Mouse (Mus musculus) lung, postnatal 0 days (tissue): Measurements from ENCODE around the gene Tm7sf3. TPM values are rescaled to one million over a fixed set of nuclear protein-coding genes. Genes with fewer than 3 reads are reported as not detected.
A peak's percentile ranks its signal among the peaks of the same experiment; 100 is the strongest.

Experiments used
- ATAC-seq: fragments of 200-750 bp; cut with Nextera tagmentation; 2 replicates; pipeline ENCODE4 v1.8.0; 2017; ENCODE audit warnings: moderate library complexity
- DNase-seq: peaks from one replicate; pipeline ENCODE4 v3.0.0-alpha.2; 2016; ENCODE audit warnings: low spot score
- H3K27ac ChIP-seq: fragments of 300-500 bp; sonication (generic); 2 replicates; pipeline ENCODE4 v1.5.1; 2014; ENCODE audit warnings: antibody characterized with exemption, mild to moderate bottlenecking, low read length, mixed read lengths
- H3K27me3 ChIP-seq: fragments of 300-500 bp; sonication (generic); replicated peaks from 2 replicates; pipeline ENCODE4 v1.6.1; 2014; ENCODE audit warnings: low read length, mixed read lengths; ENCODE audit not compliant: insufficient read depth
- H3K36me3 ChIP-seq: fragments of 300-500 bp; sonication (generic); 2 replicates; pipeline ENCODE4 v1.6.1; 2014; ENCODE audit warnings: low read length, mixed read lengths; ENCODE audit not compliant: insufficient read depth
- H3K4me1 ChIP-seq: fragments of 300-500 bp; sonication (generic); 2 replicates; pipeline ENCODE4 v1.6.1; 2014; ENCODE audit warnings: antibody characterized with exemption, low read depth, low read length, mixed read lengths; ENCODE audit not compliant: insufficient read depth
- H3K4me2 ChIP-seq: fragments of 300-500 bp; sonication (generic); replicated peaks from 2 replicates; pipeline ENCODE4 v1.6.1; 2014; ENCODE audit warnings: low read depth, mild to moderate bottlenecking, low read length, moderate library complexity, mixed read lengths
- H3K4me3 ChIP-seq: fragments of 300-500 bp; sonication (generic); 2 replicates; pipeline ENCODE4 v1.5.1; 2014; ENCODE audit warnings: low read depth, low read length
- H3K9ac ChIP-seq: fragments of 300-500 bp; sonication (generic); replicated peaks from 2 replicates; pipeline ENCODE4 v1.6.1; 2014; ENCODE audit warnings: low read depth, mild to moderate bottlenecking
- H3K9me3 ChIP-seq: fragments of 300-500 bp; sonication (generic); 2 replicates; pipeline ENCODE4 v1.6.1; 2016; ENCODE audit warnings: low read length, mixed read lengths
- CTCF ChIP-seq: IDR thresholded peaks from 2 replicates; pipeline ENCODE4 v1.5.1; 2016; ENCODE audit warnings: antibody characterized with exemption, mild to moderate bottlenecking
- EP300 ChIP-seq: IDR thresholded peaks from 2 replicates; pipeline ENCODE4 v1.6.1; 2016; ENCODE audit warnings: antibody characterized with exemption, mild to moderate bottlenecking, control low read depth
- WGBS: fragments of 180-500 bp; shearing (Covaris S2); extraction: QIAGEN DNeasy Blood & Tissue Kit; methylation state at CpG from one replicate; pipeline ENCODE4 v1.1.7; 2014; 5-methylcytosine and 5-hydroxymethylcytosine counted together
- polyA plus RNA-seq: library from polyadenylated mRNA; unstranded; fragments of >200 nt; fragmentation: Nextera tagmentation; extraction: Ambion mirVana; gene quantifications from 2 replicates; pipeline ENCODE4 v1.2.1, GENCODE M21; 2015

The Tm7sf3 gene
- polyA plus RNA-seq, result 20.0 and 21.7 TPM in 2 replicates

DNA sequence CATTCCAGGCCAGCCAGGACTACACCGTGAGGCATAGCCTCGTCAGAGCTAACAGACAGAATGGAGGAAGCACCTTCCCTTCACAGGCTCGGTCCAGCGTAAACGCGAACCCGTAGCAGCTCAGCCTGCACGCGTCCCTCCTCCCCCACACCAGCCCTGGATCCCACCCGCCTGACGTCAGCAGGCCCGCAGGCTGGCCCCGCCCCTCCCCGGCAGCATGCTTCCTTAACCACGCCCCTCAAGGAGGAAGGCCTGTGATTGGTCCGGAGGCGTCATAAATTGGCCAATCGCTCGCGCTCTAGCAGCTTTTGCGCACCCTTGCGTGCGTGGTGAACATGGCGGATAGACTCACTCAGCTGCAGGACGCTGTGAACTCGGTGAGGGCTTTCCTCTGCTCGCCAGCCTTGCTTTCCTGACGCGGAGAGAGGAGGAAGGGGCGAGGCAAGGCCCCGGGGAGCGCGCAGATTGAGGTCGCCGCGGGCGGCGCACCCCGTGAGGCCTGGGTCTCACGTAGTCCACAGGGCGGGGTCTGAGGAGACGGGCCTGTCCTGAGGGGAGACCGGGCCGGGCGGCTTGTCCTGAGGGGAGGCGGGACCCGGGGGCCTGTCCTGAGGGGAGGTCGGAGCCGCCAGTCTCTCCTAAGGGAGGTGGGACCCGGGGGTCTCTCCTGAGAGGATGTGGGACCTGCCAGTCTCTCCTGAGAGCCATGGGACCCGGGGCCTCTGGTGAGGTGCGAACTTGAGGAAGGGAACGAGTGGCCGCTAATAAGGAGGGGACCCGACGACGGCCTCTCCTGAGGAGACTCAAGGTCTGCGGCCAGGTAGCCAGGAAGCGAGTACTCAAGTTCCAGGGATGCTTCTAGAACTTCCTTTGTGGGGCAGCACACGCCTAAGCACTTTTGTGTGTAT lies at the start of gene Tm7sf3, which contains the start of gene Med21:
Tm7sf3 (minus strand) TSS at position 549 of the 908 bp plus-strand sequence.
Med21 (plus strand) TSS at position 272 of the 908 bp plus-strand sequence.
- Histone ChIP-seq H3K36me3 (no peaks in the 10 kb centered on the region), H3K9ac (peak within 1 kb of the TSS; percentile 85), H3K27ac (peak within 1 kb of the TSS; percentile 94), H3K4me2 (peak within 1 kb of the TSS; percentile 79), H3K4me1 (peaks cover 7% of the 10 kb centered on the region; the same call in 1 of the 2 replicates), H3K27me3 (no peaks in the 10 kb centered on the region), H3K4me3 (peak within 1 kb of the TSS; percentile 87), H3K9me3 (no peaks in the 10 kb centered on the region)
- 2% methylated on average over 58 of the region's 60 CpGs for WGBS
- DNase-seq (peak; percentile 99), ATAC-seq (peak; percentile 98)
- peak; percentile 57 for TF ChIP-seq CTCF
- no peak for TF ChIP-seq EP300

- 78% methylated on average over 5 of the region's 5 CpGs for WGBS
- ATAC-seq, result no peak
Observed at GRCm38 (mm10) chr6:146688861-146689260, 46.2 kb upstream of the Tm7sf3 start.

DNA sequence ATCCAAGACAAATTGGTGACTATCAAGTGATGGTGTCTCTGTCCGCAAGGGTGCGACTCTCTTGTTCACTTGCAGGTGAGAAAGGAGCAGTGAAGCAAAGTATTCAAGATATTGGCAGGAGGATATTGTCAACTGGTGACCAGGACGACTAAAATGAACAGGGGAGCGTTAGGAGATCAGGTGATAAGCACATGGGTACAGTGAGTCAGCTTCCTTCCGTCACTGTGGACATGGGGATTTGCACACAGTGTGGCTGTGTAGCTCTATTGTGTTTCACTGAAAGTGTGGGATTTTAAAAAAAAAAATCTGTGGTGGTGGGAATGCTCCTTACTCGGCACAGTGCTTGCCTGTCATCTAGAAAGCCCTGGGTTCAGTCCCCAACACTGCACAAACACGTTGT lies 45.4 kb upstream of the Tm7sf3 start:
- Histone ChIP-seq H3K4me2 (no peak overlapping the region), H3K36me3 (no peaks in the 10 kb centered on the region), H3K4me1 (no peaks in the 10 kb centered on the region), H3K27ac (no peak overlapping the region), H3K9ac (no peak overlapping the region), H3K4me3 (no peak overlapping the region), H3K9me3 (no peaks in the 10 kb centered on the region), H3K27me3 (no peaks in the 10 kb centered on the region)
- WGBS, result 83% methylated on average over 7 of the region's 7 CpGs
- TF ChIP-seq EP300, result no peak
- TF ChIP-seq CTCF, result no peak
- no peak for DNase-seq
- ATAC-seq, result no peak

More at GRCm38 (mm10) chr6:146688861-146689260, 46.2 kb upstream of the Tm7sf3 start:
- H3K27me3 ChIP-seq, result no peaks in the 10 kb centered on the region
- no peaks in the 10 kb centered on the region for H3K9me3 ChIP-seq
- no peak overlapping the region for H3K4me2 ChIP-seq
- DNase-seq, result no peak
- no peak overlapping the region for H3K4me3 ChIP-seq
- H3K9ac ChIP-seq, result no peak overlapping the region
- no peaks in the 10 kb centered on the region for H3K36me3 ChIP-seq
- H3K27ac ChIP-seq, result no peak overlapping the region
- TF ChIP-seq EP300 (no peak), CTCF (no peak)
- no peaks in the 10 kb centered on the region for H3K4me1 ChIP-seq

GRCm38 (mm10) chr6:146686463-146687196 lies 44.0 kb upstream of the Tm7sf3 start:
- TF ChIP-seq CTCF, result no peak
- TF ChIP-seq EP300, result no peak
- H3K9ac ChIP-seq, result no peak overlapping the region
- peak; percentile 20 for ATAC-seq

GRCm38 (mm10) chr6:146685781-146686308 lies 43.2 kb upstream of the Tm7sf3 start:
- Histone ChIP-seq H3K4me2 (no peak overlapping the region; the same call in 1 of the 2 replicates), H3K27me3 (no peaks in the 10 kb centered on the region), H3K4me1 (no peaks in the 10 kb centered on the region), H3K9me3 (no peaks in the 10 kb centered on the region), H3K36me3 (no peaks in the 10 kb centered on the region), H3K9ac (no peak overlapping the region), H3K27ac (peak overlapping the region; percentile 12; the same call in 1 of the 2 replicates), H3K4me3 (no peak overlapping the region)
- 31% methylated on average over 17 of the region's 17 CpGs for WGBS
- DNase-seq (peak; percentile 91), ATAC-seq (peak; percentile 93)
- TF ChIP-seq EP300, result peak; percentile 33; the same call in 1 of the 2 replicates
- TF ChIP-seq CTCF, result peak; percentile 73

More at GRCm38 (mm10) chr6:146686463-146687196, 44.0 kb upstream of the Tm7sf3 start:
- no peaks in the 10 kb centered on the region for H3K9me3 ChIP-seq
- H3K36me3 ChIP-seq, result no peaks in the 10 kb centered on the region
- H3K4me1 ChIP-seq, result no peaks in the 10 kb centered on the region
- H3K4me2 ChIP-seq, result no peak overlapping the region; the same call in 1 of the 2 replicates
- no peak overlapping the region for H3K4me3 ChIP-seq
- 58% methylated on average over 5 of the region's 5 CpGs for WGBS
- no peak overlapping the region for H3K27ac ChIP-seq
- no peaks in the 10 kb centered on the region for H3K27me3 ChIP-seq
- peak; percentile 41 for DNase-seq
